Mouse (Mus musculus) liver, embryonic 14.5 days (tissue): ENCODE results near the gene Stx1a.

Experiments used
- CTCF ChIP-seq: IDR thresholded peaks from 2 replicates; pipeline ENCODE4 v1.5.1; 2016; ENCODE audit warnings: antibody characterized with exemption, low read depth, control low read depth
- EP300 ChIP-seq: IDR thresholded peaks from 2 replicates; pipeline ENCODE4 v1.6.1; 2016; ENCODE audit warnings: antibody characterized with exemption, low read depth

GRCm38 (mm10) chr5:135040777-135041176 lies 17.5 kb downstream of the Stx1a start:
- TF ChIP-seq CTCF, result no peak
- TF ChIP-seq EP300, result no peak
